Mouse (Mus musculus) 3134 (cell line): ENCODE results near the gene Ephb2.

Experiments
- DNase-seq: peaks from one replicate; pipeline ENCODE4 v3.0.0-alpha.2; 2011; ENCODE audit warnings: low spot score; ENCODE audit not compliant: insufficient read length; ENCODE audit errors: extremely low read depth

The Ephb2 gene

GRCm38 (mm10) chr4:136770718-136771117 lies 65.1 kb downstream of the Ephb2 start:
- no peak for DNase-seq

GRCm38 (mm10) chr4:136768499-136768898 lies 67.3 kb downstream of the Ephb2 start:
- no peak for DNase-seq

- no peak for DNase-seq
Measured at GRCm38 (mm10) chr4:136765080-136765479, 70.7 kb downstream of the Ephb2 start.

- DNase-seq = no peak
Measured at GRCm38 (mm10) chr4:136763349-136763748, 72.4 kb downstream of the Ephb2 start.

GRCm38 (mm10) chr4:136761713-136762380 lies 73.9 kb downstream of the Ephb2 start:
- no peak for DNase-seq

GRCm38 (mm10) chr4:136760882-136761281 lies 74.9 kb downstream of the Ephb2 start:
- DNase-seq = no peak

- DNase-seq = no peak
Measured at GRCm38 (mm10) chr4:136757096-136757495, 78.7 kb downstream of the Ephb2 start.

- DNase-seq = no peak
Measured at GRCm38 (mm10) chr4:136756486-136756885, 79.3 kb downstream of the Ephb2 start.

GRCm38 (mm10) chr4:136755364-136755811 lies 80.4 kb downstream of the Ephb2 start:
- no peak for DNase-seq

- DNase-seq = no peak
Measured at GRCm38 (mm10) chr4:136754256-136754655, 81.5 kb downstream of the Ephb2 start.

- no peak for DNase-seq
Measured at GRCm38 (mm10) chr4:136751355-136752020, 84.3 kb downstream of the Ephb2 start.

GRCm38 (mm10) chr4:136750578-136751338 lies 85.0 kb downstream of the Ephb2 start:
- DNase-seq = no peak

GRCm38 (mm10) chr4:136749851-136750577 lies 85.8 kb downstream of the Ephb2 start:
- no peak for DNase-seq

- no peak for DNase-seq
Measured at GRCm38 (mm10) chr4:136749431-136749830, 86.4 kb downstream of the Ephb2 start.

GRCm38 (mm10) chr4:136748842-136749392 lies 86.9 kb downstream of the Ephb2 start:
- no peak for DNase-seq

GRCm38 (mm10) chr4:136746516-136746915 lies 89.3 kb downstream of the Ephb2 start:
- DNase-seq = no peak

GRCm38 (mm10) chr4:136742677-136743076 lies 93.1 kb downstream of the Ephb2 start:
- no peak for DNase-seq

- no peak for DNase-seq
Measured at GRCm38 (mm10) chr4:136741840-136742239, 93.9 kb downstream of the Ephb2 start.

- no peak for DNase-seq
Measured at GRCm38 (mm10) chr4:136740963-136741362, 94.8 kb downstream of the Ephb2 start.

GRCm38 (mm10) chr4:136739189-136739588 lies 96.6 kb downstream of the Ephb2 start:
- no peak for DNase-seq

GRCm38 (mm10) chr4:136738291-136738690 lies 97.5 kb downstream of the Ephb2 start:
- no peak for DNase-seq
